Mouse (Mus musculus): ENCODE results near the gene Ttyh2. TPM values are rescaled to one million over a fixed set of nuclear protein-coding genes. Genes with fewer than 3 reads are reported as not detected.

Ttyh2 gene
- polyA plus RNA-seq, 1 experiment = 2.6 TPM

DNA sequence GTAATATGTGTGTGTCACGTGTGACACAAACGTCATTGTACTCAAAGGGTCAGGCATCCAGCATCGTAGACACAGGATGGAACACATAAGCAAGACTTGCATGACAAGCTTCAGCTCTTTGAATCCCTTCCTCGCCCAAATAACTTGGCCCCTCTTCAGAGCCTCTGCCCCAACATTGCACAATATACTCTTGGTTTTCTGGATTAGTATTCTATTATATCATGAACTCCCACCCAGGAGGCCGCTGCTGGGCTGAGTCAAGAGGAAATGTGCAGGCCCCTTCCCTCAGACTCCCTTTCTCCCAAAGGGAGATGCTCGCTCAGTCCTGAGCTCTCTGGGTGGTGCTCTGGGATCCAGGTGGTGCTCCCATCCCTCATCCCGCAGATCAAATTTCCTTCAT is 23.3 kb downstream of the Ttyh2 start:
- Histone ChIP-seq H3K4me1 (ENCODE audit: control insufficient read depth, insufficient read depth, low read length) (peaks cover 1% of the 10 kb centered on the region; the same call in 1 of the 2 replicates), H3K4me3 (replicated peaks; ENCODE audit: control insufficient read depth, low read depth, low read length) (no peak overlapping the region), H3K27ac (ENCODE audit: control insufficient read depth, insufficient read depth, low read depth, low read length, poor library complexity) (no peak overlapping the region)
- no peak for TF ChIP-seq CTCF (IDR thresholded peaks at IDR 0.05; ENCODE audit: control insufficient read depth, insufficient read depth, low read length)
- no peak for TF ChIP-seq POLR2A (IDR thresholded peaks at IDR 0.05; ENCODE audit: borderline replicate concordance, control insufficient read depth, low read depth, low read length)
- 77% methylated on average over 7 of the region's 7 CpGs for WGBS

- TF ChIP-seq POLR2A (IDR thresholded peaks at IDR 0.05; ENCODE audit: borderline replicate concordance, control insufficient read depth, low read depth, low read length) = no peak
- TF ChIP-seq CTCF (IDR thresholded peaks at IDR 0.05; ENCODE audit: control insufficient read depth, insufficient read depth, low read length) = no peak
- H3K4me1 ChIP-seq (ENCODE audit: control insufficient read depth, insufficient read depth, low read length) = peaks cover 1% of the 10 kb centered on the region; the same call in 1 of the 2 replicates
- H3K4me3 ChIP-seq (replicated peaks; ENCODE audit: control insufficient read depth, low read depth, low read length) = no peak overlapping the region
- WGBS = 51% methylated on average over 12 of the region's 12 CpGs
- no peak overlapping the region for H3K27ac ChIP-seq (ENCODE audit: control insufficient read depth, insufficient read depth, low read depth, low read length, poor library complexity)
These were observed 24.3 kb downstream of the Ttyh2 start for GRCm38 (mm10) chr11:114699511-114699910.

- WGBS = 25% methylated on average over 15 of the region's 15 CpGs
These were observed 27.2 kb downstream of the Ttyh2 start for GRCm38 (mm10) chr11:114702311-114702995.

GRCm38 (mm10) chr11:114702996-114703361 is 27.7 kb downstream of the Ttyh2 start:
- no peak overlapping the region for H3K4me3 ChIP-seq (replicated peaks; ENCODE audit: control insufficient read depth, low read depth, low read length)
- H3K27ac ChIP-seq (ENCODE audit: control insufficient read depth, insufficient read depth, low read depth, low read length, poor library complexity) = no peak overlapping the region
- 45% methylated on average over 6 of the region's 6 CpGs for WGBS
- H3K4me1 ChIP-seq (ENCODE audit: control insufficient read depth, insufficient read depth, low read length) = peaks cover 1% of the 10 kb centered on the region; the same call in 1 of the 2 replicates
- no peak for TF ChIP-seq CTCF (IDR thresholded peaks at IDR 0.05; ENCODE audit: control insufficient read depth, insufficient read depth, low read length)
- no peak for TF ChIP-seq POLR2A (IDR thresholded peaks at IDR 0.05; ENCODE audit: borderline replicate concordance, control insufficient read depth, low read depth, low read length)

More at GRCm38 (mm10) chr11:114702311-114702995, 27.2 kb downstream of the Ttyh2 start:
- Histone ChIP-seq H3K4me3 (replicated peaks; ENCODE audit: control insufficient read depth, low read depth, low read length) (no peak overlapping the region), H3K27ac (ENCODE audit: control insufficient read depth, insufficient read depth, low read depth, low read length, poor library complexity) (no peak overlapping the region), H3K4me1 (ENCODE audit: control insufficient read depth, insufficient read depth, low read length) (peaks cover 1% of the 10 kb centered on the region; the same call in 1 of the 2 replicates)
- TF ChIP-seq POLR2A (IDR thresholded peaks at IDR 0.05; ENCODE audit: borderline replicate concordance, control insufficient read depth, low read depth, low read length) = no peak
- TF ChIP-seq CTCF (IDR thresholded peaks at IDR 0.05; ENCODE audit: control insufficient read depth, insufficient read depth, low read length) = no peak

DNA sequence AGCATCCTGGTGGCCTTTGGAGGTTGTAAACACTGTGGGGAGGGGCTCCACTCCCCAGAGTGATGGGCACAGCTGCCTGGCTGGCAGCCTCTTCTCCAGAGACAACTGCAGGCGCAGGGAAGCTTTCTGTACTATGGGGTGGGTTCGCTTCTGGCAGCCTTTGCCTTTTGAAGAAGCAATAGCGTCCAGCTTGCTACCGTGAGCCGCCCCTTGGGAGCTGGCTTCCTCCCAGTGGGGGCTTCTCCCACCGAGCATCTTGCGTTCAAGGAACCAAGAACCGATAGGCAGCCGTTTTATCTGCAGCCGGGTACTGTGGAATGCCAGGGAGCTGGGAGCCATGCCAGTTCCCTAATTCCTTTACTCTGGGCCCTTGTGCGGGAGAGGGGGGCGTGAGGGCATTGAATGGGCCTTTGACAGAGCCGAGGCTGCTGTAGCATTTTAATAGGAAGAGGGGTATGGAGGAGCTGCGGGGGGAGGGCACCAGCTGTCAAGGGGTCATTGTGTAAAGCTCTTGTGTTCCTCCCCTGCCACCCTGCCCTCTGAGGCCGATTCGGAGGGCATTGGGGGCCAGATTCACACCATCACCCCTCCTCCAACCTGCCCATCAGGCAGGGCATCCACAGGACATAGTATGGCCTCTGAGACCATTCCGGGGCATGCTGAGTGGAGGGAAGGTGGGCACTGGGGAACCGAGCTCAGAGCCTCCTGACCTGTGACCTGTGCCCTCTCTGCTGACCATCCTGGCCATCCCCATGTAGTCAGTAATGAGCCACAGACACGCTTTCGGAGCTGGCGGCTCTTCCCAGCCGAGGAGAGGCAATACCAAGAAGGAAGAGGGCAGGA is 29.1 kb downstream of the Ttyh2 start:
- H3K4me1 ChIP-seq (ENCODE audit: control insufficient read depth, insufficient read depth, low read length) = peaks cover 1% of the 10 kb centered on the region; the same call in 1 of the 2 replicates
- H3K4me3 ChIP-seq (replicated peaks; ENCODE audit: control insufficient read depth, low read depth, low read length) = no peak overlapping the region
- H3K27ac ChIP-seq (ENCODE audit: control insufficient read depth, insufficient read depth, low read depth, low read length, poor library complexity) = no peak overlapping the region
- 83% methylated on average over 22 of the region's 22 CpGs for WGBS
- TF ChIP-seq CTCF (IDR thresholded peaks at IDR 0.05; ENCODE audit: control insufficient read depth, insufficient read depth, low read length) = no peak
- no peak for TF ChIP-seq POLR2A (IDR thresholded peaks at IDR 0.05; ENCODE audit: borderline replicate concordance, control insufficient read depth, low read depth, low read length)

- Histone ChIP-seq H3K4me3 (replicated peaks; ENCODE audit: control insufficient read depth, low read depth, low read length) (no peak overlapping the region), H3K27ac (ENCODE audit: control insufficient read depth, insufficient read depth, low read depth, low read length, poor library complexity) (no peak overlapping the region), H3K4me1 (ENCODE audit: control insufficient read depth, insufficient read depth, low read length) (peaks cover 1% of the 10 kb centered on the region; the same call in 1 of the 2 replicates)
- no peak for TF ChIP-seq POLR2A (IDR thresholded peaks at IDR 0.05; ENCODE audit: borderline replicate concordance, control insufficient read depth, low read depth, low read length)
- TF ChIP-seq CTCF (IDR thresholded peaks at IDR 0.05; ENCODE audit: control insufficient read depth, insufficient read depth, low read length) = no peak
- 23% methylated on average over 5 of the region's 5 CpGs for WGBS
These were observed 31.1 kb downstream of the Ttyh2 start for GRCm38 (mm10) chr11:114706358-114706757.

DNA sequence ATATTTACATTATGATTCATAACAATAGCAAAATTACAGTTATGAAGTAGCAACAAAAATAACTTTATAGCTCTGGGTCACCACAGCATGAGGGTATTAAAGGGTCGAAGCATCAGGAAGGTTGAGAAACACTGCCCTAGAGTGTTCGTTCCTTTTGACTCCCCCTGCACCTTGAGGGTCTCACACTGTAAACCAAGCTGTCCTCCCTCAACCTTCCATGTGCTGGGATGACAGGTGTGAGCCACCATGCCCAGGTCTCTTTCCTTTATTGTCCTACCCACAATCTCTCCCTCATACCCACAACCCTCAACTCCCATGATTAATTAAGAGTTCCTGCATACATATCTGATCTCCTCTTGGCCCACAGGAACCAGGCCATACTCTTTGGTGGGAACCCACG is 36.2 kb downstream of the Ttyh2 start:
- Histone ChIP-seq H3K4me3 (replicated peaks; ENCODE audit: control insufficient read depth, low read depth, low read length) (no peak overlapping the region), H3K4me1 (ENCODE audit: control insufficient read depth, insufficient read depth, low read length) (no peaks in the 10 kb centered on the region), H3K27ac (ENCODE audit: control insufficient read depth, insufficient read depth, low read depth, low read length, poor library complexity) (no peak overlapping the region)
- 81% methylated on average over 3 of the region's 3 CpGs for WGBS
- no peak for TF ChIP-seq POLR2A (IDR thresholded peaks at IDR 0.05; ENCODE audit: borderline replicate concordance, control insufficient read depth, low read depth, low read length)
- TF ChIP-seq CTCF (IDR thresholded peaks at IDR 0.05; ENCODE audit: control insufficient read depth, insufficient read depth, low read length) = no peak

- WGBS = 77% methylated on average over 12 of the region's 12 CpGs
- H3K4me1 ChIP-seq (ENCODE audit: control insufficient read depth, insufficient read depth, low read length) = no peaks in the 10 kb centered on the region
- TF ChIP-seq POLR2A (IDR thresholded peaks at IDR 0.05; ENCODE audit: borderline replicate concordance, control insufficient read depth, low read depth, low read length) = no peak
- TF ChIP-seq CTCF (IDR thresholded peaks at IDR 0.05; ENCODE audit: control insufficient read depth, insufficient read depth, low read length) = no peak
- no peak overlapping the region for H3K27ac ChIP-seq (ENCODE audit: control insufficient read depth, insufficient read depth, low read depth, low read length, poor library complexity)
- H3K4me3 ChIP-seq (replicated peaks; ENCODE audit: control insufficient read depth, low read depth, low read length) = no peak overlapping the region
These were observed 36.6 kb downstream of the Ttyh2 start for GRCm38 (mm10) chr11:114711861-114712260.

All from bone marrow, adult 2 months (tissue).